Mouse (Mus musculus): ENCODE results near the gene Gm9376.

DNA sequence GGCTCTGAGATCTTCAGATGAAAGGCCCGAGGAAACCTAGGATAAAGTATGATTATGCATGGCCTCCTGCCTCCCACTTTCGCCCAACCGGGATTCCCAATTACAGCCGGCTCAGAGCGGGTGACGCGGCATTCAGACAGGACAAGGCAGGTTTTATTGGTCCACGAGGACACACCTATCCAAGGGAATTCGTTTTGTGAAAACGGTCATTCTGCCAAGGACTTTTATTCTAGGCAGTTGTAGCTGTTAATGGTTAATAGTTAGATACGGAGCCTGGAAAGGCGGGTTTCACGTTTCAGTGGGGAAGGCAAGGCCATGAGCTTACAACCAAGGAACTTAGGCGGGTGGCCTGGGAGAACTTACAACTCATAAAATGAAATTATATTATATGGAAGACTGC lies 16.2 kb downstream of the Gm9376 start:
- no peak for TF ChIP-seq CTCF (IDR thresholded peaks at IDR 0.05; ENCODE audit: borderline replicate concordance, insufficient read depth, low read depth, low read length)
- no peak for TF ChIP-seq POLR2A (IDR thresholded peaks at IDR 0.05; ENCODE audit: borderline replicate concordance, insufficient read depth, low read length)
